Mouse (Mus musculus) midbrain, embryonic 11.5 days (tissue): ENCODE results near the gene Rsbn1l. TPM values are rescaled to one million over a fixed set of nuclear protein-coding genes. Genes with fewer than 3 reads are reported as not detected.
"Not testable (repeated sequence)": the region's sequence is repeated elsewhere in the genome, so short reads cannot be mapped to it uniquely, and the experiment has no call there.

Experiments used
- ATAC-seq: fragments of 200-750 bp; cut with Nextera tagmentation; 2 replicates; pipeline ENCODE4 v1.8.0; 2017; ENCODE audit warnings: moderate TSS enrichment, moderate library complexity; ENCODE audit not compliant: low FRiP score
- DNase-seq: peaks from one replicate; pipeline ENCODE4 v3.0.0; 2015; ENCODE audit warnings: low spot score; ENCODE audit errors: missing footprints
- H3K27ac ChIP-seq: fragments of 300-500 bp; sonication (generic); 2 replicates; pipeline ENCODE4 v1.5.1; 2014; ENCODE audit warnings: low read depth, low read length
- H3K27me3 ChIP-seq: fragments of 300-500 bp; sonication (generic); 2 replicates; pipeline ENCODE4 v1.6.1; 2014; ENCODE audit warnings: mild to moderate bottlenecking, low read length, moderate library complexity, mixed read lengths; ENCODE audit not compliant: control insufficient read depth, insufficient read depth
- H3K36me3 ChIP-seq: fragments of 300-500 bp; sonication (generic); 2 replicates; pipeline ENCODE4 v1.6.1; 2014; ENCODE audit warnings: mild to moderate bottlenecking, low read length, moderate library complexity, mixed read lengths; ENCODE audit not compliant: control insufficient read depth, insufficient read depth
- H3K4me1 ChIP-seq: fragments of 300-500 bp; sonication (generic); 2 replicates; pipeline ENCODE4 v1.6.1; 2014; ENCODE audit warnings: low read length; ENCODE audit not compliant: control insufficient read depth, insufficient read depth
- H3K4me2 ChIP-seq: fragments of 300-500 bp; sonication (generic); 2 replicates; pipeline ENCODE4 v1.6.1; 2014; ENCODE audit warnings: mild to moderate bottlenecking, moderate library complexity
- H3K4me3 ChIP-seq: fragments of 300-500 bp; sonication (generic); 2 replicates; pipeline ENCODE4 v1.5.1; 2014; ENCODE audit warnings: low read depth, low read length
- H3K9ac ChIP-seq: fragments of 300-500 bp; sonication (generic); 2 replicates; pipeline ENCODE4 v1.6.1; 2014; ENCODE audit warnings: low read length
- H3K9me3 ChIP-seq: fragments of 300-500 bp; sonication (generic); 2 replicates; pipeline ENCODE4 v1.6.1; 2016; ENCODE audit warnings: low read length; ENCODE audit not compliant: control insufficient read depth
- WGBS: fragments of 180-500 bp; shearing (Covaris S2); extraction: QIAGEN DNeasy Blood & Tissue Kit; methylation state at CpG from one replicate; pipeline ENCODE4 v1.1.7; 2014; 5-methylcytosine and 5-hydroxymethylcytosine counted together
- polyA plus RNA-seq: library from polyadenylated mRNA; unstranded; fragments of >200 nt; fragmentation: Nextera tagmentation; extraction: Ambion mirVana; gene quantifications from 2 replicates; pipeline ENCODE4 v1.2.1, GENCODE M21; 2014

Gene Rsbn1l
- polyA plus RNA-seq, 1 experiment from 2014 or later = 6.3 TPM

DNA sequence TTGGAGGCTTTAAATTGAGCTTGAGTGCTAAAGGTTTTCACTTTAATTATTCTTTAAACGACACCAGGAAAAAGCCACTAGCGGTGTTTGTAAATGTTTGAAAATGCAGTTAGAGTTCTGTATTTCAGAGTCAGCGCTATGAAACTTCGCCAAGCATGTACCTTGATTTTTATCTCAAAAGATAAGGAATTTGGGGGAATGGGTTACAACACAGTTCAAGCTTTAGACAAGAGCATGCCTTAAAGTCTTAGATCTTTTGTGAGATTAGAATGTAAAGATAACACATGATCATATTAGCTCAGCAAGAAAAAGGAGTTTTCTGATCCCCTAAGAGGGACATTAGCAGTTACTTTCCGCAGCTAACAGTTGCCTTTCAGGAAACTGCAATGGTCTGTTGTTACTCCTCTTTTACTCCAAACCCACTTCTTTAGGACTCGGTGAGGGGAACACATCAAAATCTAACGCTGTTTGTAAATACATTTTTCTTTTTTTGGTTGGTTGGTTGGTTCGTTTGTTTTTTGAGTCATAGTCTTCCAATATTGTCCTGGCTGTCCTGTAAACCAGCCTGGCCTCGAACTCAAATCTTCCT, 3.8 kb downstream of the Rsbn1l start:
- WGBS = 21% methylated on average over 9 of the region's 9 CpGs
- Histone ChIP-seq H3K4me1 (peaks cover 15% of the 10 kb centered on the region), H3K27ac (no peak overlapping the region), H3K9me3 (peaks cover 4% of the 10 kb centered on the region; the same call in 1 of the 2 replicates), H3K9ac (peak overlapping the region; percentile 64), H3K36me3 (no peaks in the 10 kb centered on the region), H3K27me3 (no peaks in the 10 kb centered on the region), H3K4me3 (peak overlapping the region; percentile 93), H3K4me2 (peak overlapping the region; percentile 45)
- ATAC-seq (no peak), DNase-seq (peak; percentile 87)

- under 1% methylated on average over 51 of the region's 51 CpGs for WGBS
- no peaks in the 10 kb centered on the region for H3K27me3 ChIP-seq
- no peaks in the 10 kb centered on the region for H3K36me3 ChIP-seq
- peak overlapping the region; percentile 97 for H3K27ac ChIP-seq
- H3K4me2 ChIP-seq = peak overlapping the region; percentile 47
- DNase-seq (peak; percentile 98), ATAC-seq (peak; percentile 100)
- H3K9ac ChIP-seq = peak overlapping the region; percentile 98
- H3K4me1 ChIP-seq = peaks cover 15% of the 10 kb centered on the region
- peaks cover under 1% of the 10 kb centered on the region; the same call in 1 of the 2 replicates for H3K9me3 ChIP-seq
- H3K4me3 ChIP-seq = peak overlapping the region; percentile 93
Observed at GRCm38 (mm10) chr5:20951666-20952281, 4.4 kb downstream of the Rsbn1l start.

GRCm38 (mm10) chr5:20950855-20951650, 5.1 kb downstream of the Rsbn1l start:
- peak overlapping the region; percentile 98 for H3K9ac ChIP-seq
- H3K4me3 ChIP-seq = peak overlapping the region; percentile 93
- ATAC-seq (peak; percentile 75), DNase-seq (peak; percentile 96)
- no peaks in the 10 kb centered on the region for H3K27me3 ChIP-seq
- H3K4me2 ChIP-seq = peak overlapping the region; percentile 47
- H3K27ac ChIP-seq = peak overlapping the region; percentile 97
- peaks cover 15% of the 10 kb centered on the region for H3K4me1 ChIP-seq
- under 1% methylated on average over 86 of the region's 88 CpGs for WGBS
- no peaks in the 10 kb centered on the region for H3K36me3 ChIP-seq
- no peaks in the 10 kb centered on the region for H3K9me3 ChIP-seq

- Histone ChIP-seq H3K9me3 (no peaks in the 10 kb centered on the region), H3K4me3 (peak overlapping the region; percentile 93), H3K36me3 (no peaks in the 10 kb centered on the region), H3K4me2 (peak overlapping the region; percentile 47), H3K9ac (peak overlapping the region; percentile 98; the same call in 1 of the 2 replicates), H3K27me3 (no peaks in the 10 kb centered on the region), H3K27ac (no peak overlapping the region), H3K4me1 (peaks cover 15% of the 10 kb centered on the region)
- ATAC-seq (no peak), DNase-seq (no peak)
- WGBS = under 1% methylated on average over 9 of the region's 9 CpGs
Observed at GRCm38 (mm10) chr5:20950516-20950854, 5.7 kb downstream of the Rsbn1l start.

GRCm38 (mm10) chr5:20950093-20950492, 6.1 kb downstream of the Rsbn1l start:
- peak overlapping the region; percentile 47 for H3K4me2 ChIP-seq
- ATAC-seq (no peak), DNase-seq (peak; percentile 88)
- H3K4me3 ChIP-seq = peak overlapping the region; percentile 93
- no peaks in the 10 kb centered on the region for H3K27me3 ChIP-seq
- peaks cover 15% of the 10 kb centered on the region for H3K4me1 ChIP-seq
- no peaks in the 10 kb centered on the region for H3K36me3 ChIP-seq
- no peaks in the 10 kb centered on the region for H3K9me3 ChIP-seq
- H3K9ac ChIP-seq = peak overlapping the region; percentile 98; the same call in 1 of the 2 replicates
- H3K27ac ChIP-seq = no peak overlapping the region
- 13% methylated on average over 5 of the region's 5 CpGs for WGBS

DNA sequence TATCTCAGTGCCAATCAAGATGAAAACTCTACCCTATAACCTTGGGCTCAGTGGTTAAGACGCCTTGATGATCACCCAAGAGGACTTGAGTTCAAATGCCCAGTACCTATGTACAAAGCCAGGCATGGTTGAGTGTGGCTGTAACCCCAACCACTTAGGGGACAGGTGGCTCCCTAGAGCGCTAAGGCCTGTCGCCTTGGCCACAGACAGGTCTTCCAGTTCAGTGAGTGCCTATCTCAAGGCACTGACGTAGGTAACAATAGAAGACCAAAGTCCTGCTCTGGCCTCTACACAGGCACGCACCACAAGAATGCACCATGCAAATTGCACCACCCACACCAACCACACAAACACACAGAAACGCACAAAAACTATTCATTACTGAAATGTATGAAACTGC, 9.3 kb downstream of the Rsbn1l start:
- 88% methylated on average over 6 of the region's 6 CpGs for WGBS
- Histone ChIP-seq H3K9me3 (no peaks in the 10 kb centered on the region), H3K27me3 (no peaks in the 10 kb centered on the region), H3K9ac (no peak overlapping the region), H3K4me3 (no peak overlapping the region), H3K4me2 (no peak overlapping the region), H3K27ac (no peak overlapping the region), H3K4me1 (peaks cover 10% of the 10 kb centered on the region), H3K36me3 (no peaks in the 10 kb centered on the region)
- no peak for ATAC-seq
- peak; percentile 83 for DNase-seq

DNA sequence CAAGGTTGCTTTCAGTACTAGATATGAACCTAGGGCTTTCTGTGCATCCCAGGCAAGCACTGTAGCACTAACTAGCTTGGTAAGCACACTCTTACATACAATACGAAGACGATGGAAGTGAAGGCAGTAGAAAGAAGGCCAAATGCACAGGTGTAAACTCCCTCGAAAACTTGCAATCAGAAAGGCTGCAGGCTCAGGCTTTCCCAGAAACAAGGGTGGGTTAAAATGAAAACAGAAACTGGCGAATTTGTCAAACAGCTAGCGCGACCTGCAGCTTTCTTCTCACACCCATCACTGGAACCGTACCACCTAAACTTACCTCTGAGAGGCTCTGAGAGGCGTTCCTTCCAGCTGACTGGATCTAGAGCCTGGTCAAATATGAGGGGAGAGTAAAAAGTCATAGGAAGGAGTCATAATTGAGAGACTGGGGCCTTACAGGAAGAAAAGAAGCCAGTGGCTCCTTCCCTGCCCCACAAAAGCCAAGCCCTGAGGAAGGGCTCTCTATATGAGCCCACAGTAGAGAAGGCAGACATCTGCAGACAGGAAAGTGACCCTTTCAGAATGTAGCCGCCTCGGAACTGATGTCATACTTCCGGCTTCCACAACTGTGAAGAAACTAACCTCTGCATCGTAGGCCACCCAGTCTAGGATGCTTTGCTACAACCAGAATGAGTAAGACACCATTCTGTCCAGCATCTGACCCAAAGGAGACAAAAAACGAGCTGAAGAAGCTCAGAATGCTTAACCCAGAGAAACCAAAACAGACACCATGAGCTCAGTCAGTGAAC, 11.0 kb downstream of the Rsbn1l start:
- no peaks in the 10 kb centered on the region for H3K27me3 ChIP-seq
- no peak overlapping the region for H3K4me3 ChIP-seq
- no peak for ATAC-seq
- peaks cover 9% of the 10 kb centered on the region for H3K4me1 ChIP-seq
- H3K4me2 ChIP-seq = no peak overlapping the region
- WGBS = 83% methylated on average over 13 of the region's 13 CpGs
- no peak overlapping the region for H3K27ac ChIP-seq
- no peaks in the 10 kb centered on the region for H3K9me3 ChIP-seq
- no peak overlapping the region for H3K9ac ChIP-seq
- no peaks in the 10 kb centered on the region for H3K36me3 ChIP-seq
- DNase-seq = peak; percentile 60

- not testable (repeated sequence) for H3K4me1 ChIP-seq, H3K9me3 ChIP-seq, H3K4me3 ChIP-seq, ATAC-seq, H3K4me2 ChIP-seq, H3K9ac ChIP-seq, H3K27me3 ChIP-seq, H3K27ac ChIP-seq, DNase-seq, H3K36me3 ChIP-seq
- 91% methylated on average over 3 of the region's 4 CpGs for WGBS
Observed at GRCm38 (mm10) chr5:20943791-20944190, 12.4 kb downstream of the Rsbn1l start.
